Mouse (Mus musculus): ENCODE results near the gene Gimap8. TPM values are rescaled to one million over a fixed set of nuclear protein-coding genes. Genes with fewer than 3 reads are reported as not detected.

Gene Gimap8
- total RNA-seq (2012; rRNA removed) (not detected in 2 replicates), polyA plus RNA-seq (2012; ENCODE audit: insufficient read depth in 1 of 2, insufficient read length in 2 of 2, low read depth in 1 of 2, low replicate concordance in 2 of 2, missing spikeins in 1 of 2) (not detected)

DNA sequence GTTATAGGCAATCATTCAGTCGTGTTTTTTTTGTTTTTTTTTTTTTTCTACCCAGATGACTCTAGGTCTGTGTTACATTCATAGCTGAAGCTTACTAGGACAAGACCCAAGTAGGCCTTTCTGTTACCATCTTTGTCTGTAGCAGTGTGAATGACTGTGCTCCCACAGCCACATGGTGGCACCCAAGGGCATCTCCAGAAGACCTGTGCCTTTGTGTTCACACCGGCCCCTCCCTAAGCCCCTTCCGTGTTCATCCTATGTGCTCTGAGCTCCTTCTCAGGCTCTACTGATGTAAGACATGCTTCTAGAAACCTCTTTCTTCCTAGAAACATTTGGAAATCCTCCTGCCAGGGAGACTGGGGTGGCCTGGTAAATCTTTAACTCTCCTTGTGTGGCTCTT lies at the start of gene Gimap8:
Gene Gimap8, plus strand, starts transcription at position 240 of the 400 bp plus-strand sequence.
- TF ChIP-seq CTCF (IDR thresholded peaks at IDR 0.05 in 2 of 3, conservative IDR thresholded peaks at IDR 0.05 in 1 of 3; ENCODE audit: control insufficient read depth in 1 of 3, insufficient read depth in 1 of 3, low read depth in 2 of 3, low read length in 3 of 3, poor library complexity in 1 of 3, severe bottlenecking in 1 of 3) (peak in 2 of 3 experiments; percentile 20 to 22; a peak in 3 of 6 replicates), MAX (IDR thresholded peaks at IDR 0.05; ENCODE audit: low read length) (no peak), SMC3 (IDR thresholded peaks at IDR 0.05; ENCODE audit: low read depth, low read length) (peak; percentile 20; the same call in 1 of the 2 replicates), USF1 (IDR thresholded peaks at IDR 0.05; ENCODE audit: low read depth, low read length) (no peak), JUND (IDR thresholded peaks at IDR 0.05; ENCODE audit: low read depth, low read length) (no peak), MXI1 (IDR thresholded peaks at IDR 0.05; ENCODE audit: low read depth, low read length) (no peak), ZKSCAN1 (IDR thresholded peaks at IDR 0.05; ENCODE audit: low read depth, low read length) (no peak), GABPA (IDR thresholded peaks at IDR 0.05; ENCODE audit: low read depth, low read length) (no peak)
- Histone ChIP-seq H3K36me3 (ENCODE audit: control insufficient read depth in 1 of 2, insufficient read depth in 2 of 2, low read length in 2 of 2) (no peaks in the 10 kb centered on the region), H3K4me1 (ENCODE audit: control insufficient read depth in 1 of 2, insufficient read depth in 2 of 2, low read length in 2 of 2) (no peaks in the 10 kb centered on the region), H3K9me3 (replicated peaks; ENCODE audit: insufficient read depth, low read length) (no peaks in the 10 kb centered on the region), H3K27me3 (ENCODE audit: control insufficient read depth in 1 of 2, insufficient read depth in 2 of 2, low read length in 2 of 2) (no peaks in the 10 kb centered on the region), H3K79me2 (ENCODE audit: control insufficient read depth, insufficient read depth, low read length, poor library complexity) (no peaks in the 10 kb centered on the region), H3K9ac (ENCODE audit: control insufficient read depth, low read depth, low read length, poor library complexity, severe bottlenecking) (no peak within 1 kb of the TSS), H3K4me3 (ENCODE audit: control insufficient read depth in 1 of 2, insufficient read depth in 1 of 2, low read depth in 2 of 2, low read length in 2 of 2) (no peak within 1 kb of the TSS), H3K27ac (ENCODE audit: control insufficient read depth, low read depth, low read length) (no peak within 1 kb of the TSS)
- DNase-seq (ENCODE audit: low read depth, low spot score), result peak; percentile 7

GRCm38 (mm10) chr6:48600594-48600993 lies 46.4 kb upstream of the Gimap8 start:
- Histone ChIP-seq H3K79me2 (ENCODE audit: control insufficient read depth, insufficient read depth, low read length, poor library complexity) (no peaks in the 10 kb centered on the region), H3K27ac (ENCODE audit: control insufficient read depth, low read depth, low read length) (no peak overlapping the region), H3K4me3 (ENCODE audit: control insufficient read depth in 1 of 2, insufficient read depth in 1 of 2, low read depth in 2 of 2, low read length in 2 of 2) (no peak overlapping the region), H3K36me3 (ENCODE audit: control insufficient read depth in 1 of 2, insufficient read depth in 2 of 2, low read length in 2 of 2) (no peaks in the 10 kb centered on the region), H3K4me1 (ENCODE audit: control insufficient read depth in 1 of 2, insufficient read depth in 2 of 2, low read length in 2 of 2) (no peaks in the 10 kb centered on the region), H3K27me3 (ENCODE audit: control insufficient read depth in 1 of 2, insufficient read depth in 2 of 2, low read length in 2 of 2) (no peaks in the 10 kb centered on the region), H3K9me3 (replicated peaks; ENCODE audit: insufficient read depth, low read length) (no peaks in the 10 kb centered on the region), H3K9ac (ENCODE audit: control insufficient read depth, low read depth, low read length, poor library complexity, severe bottlenecking) (no peak overlapping the region)
- no peak for DNase-seq (ENCODE audit: low read depth, low spot score)
- no peak for TF ChIP-seq SMC3 (IDR thresholded peaks at IDR 0.05; ENCODE audit: low read depth, low read length)
- no peak for TF ChIP-seq NRF1 (IDR thresholded peaks at IDR 0.05; ENCODE audit: insufficient read depth, low read depth, low read length, poor library complexity, severe bottlenecking)
- no peak for TF ChIP-seq ELF1 (IDR thresholded peaks at IDR 0.05; ENCODE audit: low read depth, low read length)
- no peak for TF ChIP-seq MYC (IDR thresholded peaks at IDR 0.05; ENCODE audit: low read depth, low read length)
- TF ChIP-seq ZC3H11A (IDR thresholded peaks at IDR 0.05; ENCODE audit: low read depth, low read length), result no peak

GRCm38 (mm10) chr6:48601271-48602079 lies 45.6 kb upstream of the Gimap8 start, which contains the start of gene Zfp775:
Zfp775 (plus strand) TSS chr6:48602063.
- Histone ChIP-seq H3K9ac (ENCODE audit: control insufficient read depth, low read depth, low read length, poor library complexity, severe bottlenecking) (no peak within 1 kb of the TSS), H3K4me3 (ENCODE audit: control insufficient read depth in 1 of 2, insufficient read depth in 1 of 2, low read depth in 2 of 2, low read length in 2 of 2) (no peak within 1 kb of the TSS), H3K79me2 (ENCODE audit: control insufficient read depth, insufficient read depth, low read length, poor library complexity) (no peaks in the 10 kb centered on the region), H3K36me3 (ENCODE audit: control insufficient read depth in 1 of 2, insufficient read depth in 2 of 2, low read length in 2 of 2) (no peaks in the 10 kb centered on the region), H3K27ac (ENCODE audit: control insufficient read depth, low read depth, low read length) (no peak within 1 kb of the TSS), H3K4me1 (ENCODE audit: control insufficient read depth in 1 of 2, insufficient read depth in 2 of 2, low read length in 2 of 2) (no peaks in the 10 kb centered on the region), H3K9me3 (replicated peaks; ENCODE audit: insufficient read depth, low read length) (no peaks in the 10 kb centered on the region), H3K27me3 (ENCODE audit: control insufficient read depth in 1 of 2, insufficient read depth in 2 of 2, low read length in 2 of 2) (no peaks in the 10 kb centered on the region)
- no peak for DNase-seq (ENCODE audit: low read depth, low spot score)
- TF ChIP-seq NRF1 (IDR thresholded peaks at IDR 0.05; ENCODE audit: insufficient read depth, low read depth, low read length, poor library complexity, severe bottlenecking) (no peak), ZMIZ1 (IDR thresholded peaks at IDR 0.05; ENCODE audit: low read depth, low read length) (no peak), SIN3A (IDR thresholded peaks at IDR 0.05; ENCODE audit: low read length) (no peak), MAX (IDR thresholded peaks at IDR 0.05; ENCODE audit: low read length) (no peak), MYC (IDR thresholded peaks at IDR 0.05; ENCODE audit: low read depth, low read length) (no peak), BHLHE40 (IDR thresholded peaks at IDR 0.05; ENCODE audit: borderline replicate concordance, low read depth, low read length) (no peak), USF1 (IDR thresholded peaks at IDR 0.05; ENCODE audit: low read depth, low read length) (no peak), MYB (IDR thresholded peaks at IDR 0.05; ENCODE audit: low read depth, low read length) (no peak), POLR2AphosphoS5 (IDR thresholded peaks at IDR 0.05; ENCODE audit: borderline replicate concordance, low read depth, low read length) (no peak), MXI1 (IDR thresholded peaks at IDR 0.05; ENCODE audit: low read depth, low read length) (no peak), ZNF384 (IDR thresholded peaks at IDR 0.05; ENCODE audit: low read depth, low read length) (no peak), RAD21 (IDR thresholded peaks at IDR 0.05; ENCODE audit: low read depth, low read length) (no peak), SMC3 (IDR thresholded peaks at IDR 0.05; ENCODE audit: low read depth, low read length) (no peak), JUND (IDR thresholded peaks at IDR 0.05; ENCODE audit: low read depth, low read length) (no peak), GABPA (IDR thresholded peaks at IDR 0.05; ENCODE audit: low read depth, low read length) (no peak), HCFC1 (IDR thresholded peaks at IDR 0.05; ENCODE audit: low read depth, low read length) (no peak), MEF2A (IDR thresholded peaks at IDR 0.05; ENCODE audit: extremely low read depth, insufficient replicate concordance, low read depth, low read length, poor library complexity, severe bottlenecking) (no peak), EP300 (IDR thresholded peaks at IDR 0.05; ENCODE audit: low read depth in 1 of 2, low read length in 2 of 2) (no peak)
